Mouse (Mus musculus): Measurements from ENCODE around the gene Pfkfb2. TPM values are rescaled to one million over a fixed set of nuclear protein-coding genes. Genes with fewer than 3 reads are reported as not detected.

Pfkfb2 gene
- polyA plus RNA-seq (2014; fragmentation: Nextera tagmentation; extraction: Ambion mirVana), result 9.2 and 10.1 TPM in 2 replicates

DNA sequence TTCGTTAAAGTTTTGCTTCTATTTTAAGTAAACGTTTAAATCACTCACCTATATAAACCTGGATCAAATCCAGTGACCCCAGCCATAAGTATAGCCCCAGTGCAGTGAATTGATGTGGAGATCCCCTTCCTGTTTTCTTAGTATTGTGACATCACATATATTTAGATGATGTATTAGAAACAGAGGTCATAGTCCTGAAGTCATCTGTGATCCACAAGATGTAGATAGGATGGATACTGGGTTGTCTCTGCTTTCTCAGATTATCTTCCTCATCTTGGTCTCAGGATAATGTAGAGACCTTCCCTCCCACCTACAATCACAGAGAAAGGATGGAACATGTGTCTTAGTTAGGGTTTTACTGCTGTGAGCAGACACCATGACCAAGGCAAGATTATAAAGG is at the start of gene Pfkfb2:
Pfkfb2 (minus strand) TSS at position 101 of the 400 bp plus-strand sequence.
- DNase-seq (ENCODE audit: low spot score) (no peak), ATAC-seq (ENCODE audit: low FRiP score) (no peak)
- 86% methylated on average over 2 of the region's 2 CpGs for WGBS
- H3K9ac ChIP-seq (ENCODE audit: low read depth, low read length), result no peak within 1 kb of the TSS
- H3K9me3 ChIP-seq (ENCODE audit: control insufficient read depth, low read length), result no peaks in the 10 kb centered on the region
- H3K4me1 ChIP-seq (replicated peaks; ENCODE audit: control insufficient read depth, insufficient read depth, low read length), result no peaks in the 10 kb centered on the region
- no peaks in the 10 kb centered on the region for H3K27me3 ChIP-seq (ENCODE audit: control insufficient read depth, insufficient read depth, low read length)
- H3K4me3 ChIP-seq (ENCODE audit: low read depth, low read length), result no peak within 1 kb of the TSS
- H3K36me3 ChIP-seq (ENCODE audit: control insufficient read depth, insufficient read depth, low read length), result no peaks in the 10 kb centered on the region
- no peak within 1 kb of the TSS for H3K27ac ChIP-seq (ENCODE audit: low read depth, low read length)
- no peak within 1 kb of the TSS for H3K4me2 ChIP-seq (replicated peaks; ENCODE audit: low read depth, low read length)

DNA sequence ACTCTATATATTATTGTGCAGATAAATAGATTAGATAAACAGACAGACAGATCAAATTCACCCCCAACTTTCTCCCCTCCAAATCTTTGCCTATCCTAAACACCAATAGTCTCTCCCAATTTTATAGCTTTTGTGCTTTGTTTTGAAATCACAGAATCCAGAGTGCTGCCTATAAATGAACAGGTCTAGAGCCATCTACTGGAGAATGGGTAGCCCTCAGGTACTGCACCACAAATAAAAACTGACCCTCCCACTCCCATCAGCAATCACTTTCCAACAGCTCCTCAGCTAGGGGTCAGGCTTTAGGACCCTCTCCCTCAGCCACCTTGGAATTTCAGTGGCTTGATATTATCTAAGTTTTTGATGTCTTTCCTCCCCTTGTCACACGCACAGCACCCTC is 47.6 kb upstream of the Pfkfb2 start:
- DNase-seq (ENCODE audit: low spot score) (no peak), ATAC-seq (ENCODE audit: low FRiP score) (no peak)

DNA sequence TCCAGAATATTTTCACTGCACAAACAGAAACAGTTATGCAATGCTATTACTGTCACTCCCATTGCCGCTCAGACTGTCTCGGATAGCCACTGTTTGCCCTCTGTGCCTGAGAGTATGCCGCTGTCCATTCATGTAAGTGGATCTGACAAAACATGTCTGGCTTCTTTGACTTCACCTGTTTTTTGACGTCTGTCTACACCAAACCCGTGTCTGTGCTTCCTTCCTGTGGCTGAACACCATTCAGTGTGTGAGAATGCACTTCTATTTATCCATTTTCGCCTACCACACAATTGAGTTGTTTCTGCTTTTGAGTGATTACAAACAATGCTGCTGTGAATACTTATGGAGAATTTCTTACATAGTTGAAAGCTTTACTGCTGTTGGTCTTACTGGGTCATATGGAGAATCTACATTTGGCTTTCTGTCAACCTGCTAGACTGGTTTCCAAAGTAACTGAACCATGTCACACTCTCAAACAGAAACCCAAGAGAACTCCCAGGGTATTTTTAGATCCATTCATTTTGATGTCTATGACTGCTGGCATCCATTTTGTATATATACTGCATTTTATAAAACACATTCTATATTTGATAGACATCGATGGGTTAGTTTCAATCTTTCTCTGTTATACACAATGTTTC is 46.8 kb upstream of the Pfkfb2 start:
- Histone ChIP-seq H3K4me3 (ENCODE audit: low read depth, low read length) (no peak overlapping the region), H3K36me3 (ENCODE audit: control insufficient read depth, insufficient read depth, low read length) (no peaks in the 10 kb centered on the region), H3K27ac (ENCODE audit: low read depth, low read length) (no peak overlapping the region), H3K9ac (ENCODE audit: low read depth, low read length) (no peak overlapping the region), H3K9me3 (ENCODE audit: control insufficient read depth, low read length) (no peaks in the 10 kb centered on the region), H3K4me1 (replicated peaks; ENCODE audit: control insufficient read depth, insufficient read depth, low read length) (no peaks in the 10 kb centered on the region), H3K27me3 (ENCODE audit: control insufficient read depth, insufficient read depth, low read length) (no peaks in the 10 kb centered on the region), H3K4me2 (replicated peaks; ENCODE audit: low read depth, low read length) (no peak overlapping the region)
- WGBS, result 85% methylated on average over 7 of the region's 7 CpGs
- DNase-seq (ENCODE audit: low spot score) (no peak), ATAC-seq (ENCODE audit: low FRiP score) (no peak)

More for the DNA sequence above, 47.6 kb upstream of the Pfkfb2 start:
- no peak overlapping the region for H3K9ac ChIP-seq (ENCODE audit: low read depth, low read length)
- H3K4me2 ChIP-seq (replicated peaks; ENCODE audit: low read depth, low read length), result no peak overlapping the region
- H3K27ac ChIP-seq (ENCODE audit: low read depth, low read length), result no peak overlapping the region
- H3K27me3 ChIP-seq (ENCODE audit: control insufficient read depth, insufficient read depth, low read length), result no peaks in the 10 kb centered on the region
- H3K9me3 ChIP-seq (ENCODE audit: control insufficient read depth, low read length), result no peaks in the 10 kb centered on the region
- no peaks in the 10 kb centered on the region for H3K4me1 ChIP-seq (replicated peaks; ENCODE audit: control insufficient read depth, insufficient read depth, low read length)
- no peaks in the 10 kb centered on the region for H3K36me3 ChIP-seq (ENCODE audit: control insufficient read depth, insufficient read depth, low read length)
- H3K4me3 ChIP-seq (ENCODE audit: low read depth, low read length), result no peak overlapping the region
- 88% methylated on average over 1 of the region's 1 CpGs for WGBS

DNA sequence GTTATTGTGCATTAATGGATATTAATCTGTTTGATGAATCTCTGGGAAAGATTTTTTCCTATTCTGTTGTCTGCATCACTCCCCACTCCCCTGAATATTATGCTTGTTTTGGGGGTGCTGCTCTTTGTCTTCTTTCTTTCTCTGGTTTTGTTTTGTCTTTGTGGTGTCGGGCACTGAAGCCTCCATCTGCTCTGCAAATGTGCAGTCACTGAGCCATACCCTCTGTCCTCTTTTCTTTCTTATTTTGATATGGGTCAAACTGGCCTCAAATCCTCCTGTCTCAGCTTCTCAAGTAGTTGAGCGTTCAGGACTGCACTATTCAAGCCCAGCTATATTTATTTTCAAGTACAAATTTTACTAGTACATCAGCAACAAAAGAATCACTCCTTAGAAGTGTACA is 46.2 kb upstream of the Pfkfb2 start:
- Histone ChIP-seq H3K27me3 (ENCODE audit: control insufficient read depth, insufficient read depth, low read length) (no peaks in the 10 kb centered on the region), H3K9ac (ENCODE audit: low read depth, low read length) (no peak overlapping the region), H3K27ac (ENCODE audit: low read depth, low read length) (no peak overlapping the region), H3K4me1 (replicated peaks; ENCODE audit: control insufficient read depth, insufficient read depth, low read length) (no peaks in the 10 kb centered on the region), H3K4me3 (ENCODE audit: low read depth, low read length) (no peak overlapping the region), H3K36me3 (ENCODE audit: control insufficient read depth, insufficient read depth, low read length) (no peaks in the 10 kb centered on the region), H3K4me2 (replicated peaks; ENCODE audit: low read depth, low read length) (no peak overlapping the region), H3K9me3 (ENCODE audit: control insufficient read depth, low read length) (no peaks in the 10 kb centered on the region)
- WGBS, result 44% methylated on average over 2 of the region's 2 CpGs
- ATAC-seq (ENCODE audit: low FRiP score) (no peak), DNase-seq (ENCODE audit: low spot score) (no peak)

DNA sequence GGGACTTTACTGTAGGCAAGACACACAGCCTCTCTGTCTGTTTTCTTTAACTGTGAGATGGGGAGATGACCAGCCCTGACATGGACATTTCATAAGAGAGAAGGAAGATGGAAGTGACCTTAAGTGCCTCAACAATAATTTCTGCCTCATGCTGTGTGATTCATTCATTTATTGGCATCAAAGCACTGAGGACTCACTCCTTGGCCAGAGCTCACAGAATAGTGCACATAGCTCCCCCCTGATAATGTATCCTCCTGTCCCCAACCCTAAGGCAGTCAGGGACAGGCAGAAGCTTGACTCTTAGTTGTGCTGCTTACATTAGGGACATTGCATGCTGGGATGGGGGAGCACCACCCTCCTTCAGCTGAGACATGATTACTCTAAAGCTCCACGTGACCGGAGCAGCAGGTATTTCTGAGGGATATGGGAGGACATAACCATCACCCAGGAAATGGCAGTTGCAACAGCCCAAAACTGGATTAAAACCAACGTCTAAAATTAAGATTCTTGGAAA is 42.0 kb upstream of the Pfkfb2 start:
- no peak overlapping the region for H3K27ac ChIP-seq (ENCODE audit: low read depth, low read length)
- DNase-seq (ENCODE audit: low spot score), result no peak
- no peaks in the 10 kb centered on the region for H3K9me3 ChIP-seq (ENCODE audit: control insufficient read depth, low read length)
- no peak overlapping the region for H3K9ac ChIP-seq (ENCODE audit: low read depth, low read length)
- no peaks in the 10 kb centered on the region for H3K27me3 ChIP-seq (ENCODE audit: control insufficient read depth, insufficient read depth, low read length)
- no peaks in the 10 kb centered on the region for H3K36me3 ChIP-seq (ENCODE audit: control insufficient read depth, insufficient read depth, low read length)
- H3K4me1 ChIP-seq (replicated peaks; ENCODE audit: control insufficient read depth, insufficient read depth, low read length), result no peaks in the 10 kb centered on the region
- WGBS, result 81% methylated on average over 3 of the region's 3 CpGs
- no peak overlapping the region for H3K4me3 ChIP-seq (ENCODE audit: low read depth, low read length)
- no peak overlapping the region for H3K4me2 ChIP-seq (replicated peaks; ENCODE audit: low read depth, low read length)
- no peak for ATAC-seq (ENCODE audit: low FRiP score)

DNA sequence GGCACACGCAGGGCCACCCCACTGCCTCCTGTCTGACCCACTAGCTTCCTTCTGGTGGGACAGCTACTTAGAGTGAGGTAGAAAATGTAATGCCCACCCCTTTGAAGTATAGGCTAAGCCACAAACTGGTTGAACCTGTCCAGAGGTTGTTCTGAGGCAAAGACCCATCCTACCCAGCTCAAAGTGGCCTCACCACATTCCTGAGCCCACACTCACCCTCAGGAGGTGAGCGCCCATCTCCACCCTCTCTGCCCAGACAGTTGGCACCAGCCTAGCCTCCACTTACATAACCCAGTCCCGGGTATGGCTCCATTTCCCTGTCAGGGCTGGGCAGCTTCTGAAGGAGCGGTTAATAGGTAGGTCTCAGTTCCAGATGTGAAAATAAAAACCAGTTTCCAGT is 41.4 kb upstream of the Pfkfb2 start:
- H3K9ac ChIP-seq (ENCODE audit: low read depth, low read length), result no peak overlapping the region
- DNase-seq (ENCODE audit: low spot score), result no peak
- H3K4me1 ChIP-seq (replicated peaks; ENCODE audit: control insufficient read depth, insufficient read depth, low read length), result no peaks in the 10 kb centered on the region
- H3K4me2 ChIP-seq (replicated peaks; ENCODE audit: low read depth, low read length), result no peak overlapping the region
- no peak overlapping the region for H3K27ac ChIP-seq (ENCODE audit: low read depth, low read length)
- H3K4me3 ChIP-seq (ENCODE audit: low read depth, low read length), result no peak overlapping the region
- ATAC-seq (ENCODE audit: low FRiP score), result no peak
- no peaks in the 10 kb centered on the region for H3K27me3 ChIP-seq (ENCODE audit: control insufficient read depth, insufficient read depth, low read length)
- no peaks in the 10 kb centered on the region for H3K36me3 ChIP-seq (ENCODE audit: control insufficient read depth, insufficient read depth, low read length)
- no peaks in the 10 kb centered on the region for H3K9me3 ChIP-seq (ENCODE audit: control insufficient read depth, low read length)
- 89% methylated on average over 4 of the region's 4 CpGs for WGBS

DNA sequence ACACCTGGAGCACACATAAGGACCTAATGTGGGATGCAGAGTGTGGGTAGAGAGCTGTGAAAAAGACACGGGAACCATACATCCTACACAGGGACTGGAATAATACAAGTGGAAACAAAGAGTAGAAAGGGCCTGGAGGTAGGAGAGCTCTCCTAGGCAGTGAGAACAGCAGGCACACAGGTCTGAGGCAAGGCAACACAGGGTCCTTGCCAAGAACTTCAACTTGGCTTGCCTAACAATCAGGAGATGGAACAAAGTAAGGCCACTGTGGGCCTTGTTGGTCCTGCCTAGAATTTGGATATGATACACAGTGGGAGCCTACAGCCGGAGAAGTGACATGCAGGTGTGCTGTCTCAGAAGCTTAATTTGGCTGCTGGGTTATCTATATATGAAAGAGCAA is 40.9 kb upstream of the Pfkfb2 start:
- no peak for ATAC-seq (ENCODE audit: low FRiP score)
- H3K36me3 ChIP-seq (ENCODE audit: control insufficient read depth, insufficient read depth, low read length), result no peaks in the 10 kb centered on the region
- no peak overlapping the region for H3K9ac ChIP-seq (ENCODE audit: low read depth, low read length)
- H3K4me3 ChIP-seq (ENCODE audit: low read depth, low read length), result no peak overlapping the region
- DNase-seq (ENCODE audit: low spot score), result no peak
- H3K9me3 ChIP-seq (ENCODE audit: control insufficient read depth, low read length), result no peaks in the 10 kb centered on the region
- WGBS, result 88% methylated on average over 2 of the region's 2 CpGs
- no peaks in the 10 kb centered on the region for H3K4me1 ChIP-seq (replicated peaks; ENCODE audit: control insufficient read depth, insufficient read depth, low read length)
- no peak overlapping the region for H3K27ac ChIP-seq (ENCODE audit: low read depth, low read length)
- H3K4me2 ChIP-seq (replicated peaks; ENCODE audit: low read depth, low read length), result no peak overlapping the region
- H3K27me3 ChIP-seq (ENCODE audit: control insufficient read depth, insufficient read depth, low read length), result no peaks in the 10 kb centered on the region

DNA sequence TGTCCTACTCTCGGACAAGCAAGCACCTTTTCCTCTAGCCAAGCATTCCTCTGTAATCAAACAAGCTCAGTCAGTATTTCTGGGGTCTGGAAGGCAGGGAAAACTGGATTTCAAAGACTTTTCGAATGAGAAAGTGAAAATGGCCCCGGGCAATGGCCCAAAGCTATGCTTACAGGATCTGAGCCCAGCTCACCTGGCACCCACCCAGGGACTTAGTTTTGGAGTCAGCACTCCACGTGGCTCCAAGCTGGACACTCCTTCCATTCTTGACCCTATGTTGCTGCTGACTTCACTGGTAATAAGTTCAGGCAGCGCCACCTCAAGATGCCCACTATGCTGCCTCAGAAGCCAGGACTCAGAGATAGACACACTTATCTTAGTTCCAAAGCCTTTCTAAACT is 38.0 kb upstream of the Pfkfb2 start:
- 86% methylated on average over 5 of the region's 5 CpGs for WGBS
- DNase-seq (ENCODE audit: low spot score) (no peak), ATAC-seq (ENCODE audit: low FRiP score) (no peak)

DNA sequence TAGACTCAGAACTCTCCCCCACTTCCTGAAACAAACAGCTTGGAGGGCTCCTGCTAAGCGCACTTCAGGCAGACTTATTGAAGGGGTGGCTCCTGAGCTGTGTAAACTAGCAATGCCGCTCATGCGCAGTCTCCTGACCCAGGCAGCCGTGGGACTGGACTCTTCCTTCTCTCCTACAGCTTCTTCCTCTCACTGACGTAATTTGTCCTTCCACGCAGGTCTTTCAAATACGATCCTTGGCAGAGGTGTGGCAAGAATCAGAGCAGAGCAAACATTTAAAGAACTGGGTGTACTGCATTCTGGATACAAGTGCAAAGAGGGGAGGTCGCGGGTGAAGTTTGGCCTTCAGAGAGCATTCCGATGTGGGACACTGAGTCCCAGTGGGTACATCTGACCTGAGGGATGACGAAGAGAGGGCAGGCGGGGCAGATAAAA is 35.0 kb upstream of the Pfkfb2 start:
- no peak for DNase-seq (ENCODE audit: low spot score)
- no peak overlapping the region for H3K9ac ChIP-seq (ENCODE audit: low read depth, low read length)
- WGBS, result 88% methylated on average over 12 of the region's 12 CpGs
- ATAC-seq (ENCODE audit: low FRiP score), result no peak
- H3K27me3 ChIP-seq (ENCODE audit: control insufficient read depth, insufficient read depth, low read length), result no peaks in the 10 kb centered on the region
- H3K4me3 ChIP-seq (ENCODE audit: low read depth, low read length), result no peak overlapping the region
- H3K36me3 ChIP-seq (ENCODE audit: control insufficient read depth, insufficient read depth, low read length), result no peaks in the 10 kb centered on the region
- no peak overlapping the region for H3K27ac ChIP-seq (ENCODE audit: low read depth, low read length)
- no peak overlapping the region for H3K4me2 ChIP-seq (replicated peaks; ENCODE audit: low read depth, low read length)
- no peaks in the 10 kb centered on the region for H3K9me3 ChIP-seq (ENCODE audit: control insufficient read depth, low read length)
- no peaks in the 10 kb centered on the region for H3K4me1 ChIP-seq (replicated peaks; ENCODE audit: control insufficient read depth, insufficient read depth, low read length)

More for the DNA sequence above, 38.0 kb upstream of the Pfkfb2 start:
- no peaks in the 10 kb centered on the region for H3K4me1 ChIP-seq (replicated peaks; ENCODE audit: control insufficient read depth, insufficient read depth, low read length)
- no peaks in the 10 kb centered on the region for H3K9me3 ChIP-seq (ENCODE audit: control insufficient read depth, low read length)
- H3K4me2 ChIP-seq (replicated peaks; ENCODE audit: low read depth, low read length), result no peak overlapping the region
- H3K27me3 ChIP-seq (ENCODE audit: control insufficient read depth, insufficient read depth, low read length), result no peaks in the 10 kb centered on the region
- H3K4me3 ChIP-seq (ENCODE audit: low read depth, low read length), result no peak overlapping the region
- no peak overlapping the region for H3K9ac ChIP-seq (ENCODE audit: low read depth, low read length)
- no peak overlapping the region for H3K27ac ChIP-seq (ENCODE audit: low read depth, low read length)
- H3K36me3 ChIP-seq (ENCODE audit: control insufficient read depth, insufficient read depth, low read length), result no peaks in the 10 kb centered on the region
